Mouse (Mus musculus) thymus, adult 2 months (tissue): ENCODE results near the gene Creb5.

Experiments used
- CTCF ChIP-seq: fragments of 200-500 bp; IDR thresholded peaks from 2 replicates; pipeline ENCODE4 v1.5.1; 2012; ENCODE audit warnings: mild to moderate bottlenecking, control low read depth, low read length, moderate library complexity, borderline replicate concordance; ENCODE audit not compliant: control insufficient read depth, poor library complexity, insufficient read depth; ENCODE audit errors: extremely low read depth
- POLR2A ChIP-seq: fragments of 200-500 bp; IDR thresholded peaks from 2 replicates; pipeline ENCODE4 v1.6.1; 2012; ENCODE audit warnings: mild to moderate bottlenecking, low read length, control low read depth, moderate library complexity; ENCODE audit not compliant: control insufficient read depth, poor library complexity, insufficient read depth; ENCODE audit errors: extremely low read depth

- no peak for TF ChIP-seq CTCF
- no peak for TF ChIP-seq POLR2A
Observed at GRCm38 (mm10) chr6:53644056-53644455, 357.0 kb downstream of the Creb5 start.
